Mouse (Mus musculus) erythroblast, embryonic 14.5 days (primary cell): ENCODE data around the gene Ewsr1.

ENCODE experiments used
- GATA1 ChIP-seq: IDR thresholded peaks from 2 replicates; pipeline ENCODE4 v1.6.1; 2012; ENCODE audit warnings: low read length, inconsistent platforms, mixed read lengths
- TAL1 ChIP-seq: IDR thresholded peaks from 3 replicates; pipeline ENCODE4 v1.6.1; 2012; ENCODE audit warnings: low read length, inconsistent platforms, mixed read lengths

GRCm38 (mm10) chr11:5033136-5033535 is 65.9 kb downstream of the Ewsr1 start:
- TF ChIP-seq GATA1 (no peak), TAL1 (no peak)
